Mouse (Mus musculus): ENCODE data around the gene Zfp986.
"Not testable (repeated sequence)": the region's sequence is repeated elsewhere in the genome, so short reads cannot be mapped to it uniquely, and the experiment has no call there.

The Zfp986 gene

DNA sequence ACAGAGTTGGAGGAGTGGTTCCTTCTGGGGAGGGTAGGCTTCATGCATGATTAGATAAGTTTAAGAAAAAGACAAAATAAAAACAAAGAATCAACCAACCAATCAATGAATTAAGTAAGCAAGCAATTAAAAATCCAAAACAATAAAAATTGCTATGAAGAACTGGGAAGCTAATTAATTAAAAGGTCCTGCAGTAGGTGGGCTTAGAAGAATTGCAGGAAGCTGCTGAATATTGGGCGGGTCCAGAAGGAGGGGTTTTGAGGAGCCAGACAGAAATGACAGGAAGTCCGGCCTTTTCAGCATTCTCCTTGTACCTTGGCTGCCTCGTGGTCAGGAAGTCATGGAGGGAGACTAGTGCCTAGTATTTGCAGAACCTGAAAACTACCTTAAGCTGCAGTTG, at the start of gene Zfp986:
Gene Zfp986, plus strand, starts transcription at position 301 of the 400 bp plus-strand sequence.
- DNase-seq: not testable (repeated sequence)

DNA sequence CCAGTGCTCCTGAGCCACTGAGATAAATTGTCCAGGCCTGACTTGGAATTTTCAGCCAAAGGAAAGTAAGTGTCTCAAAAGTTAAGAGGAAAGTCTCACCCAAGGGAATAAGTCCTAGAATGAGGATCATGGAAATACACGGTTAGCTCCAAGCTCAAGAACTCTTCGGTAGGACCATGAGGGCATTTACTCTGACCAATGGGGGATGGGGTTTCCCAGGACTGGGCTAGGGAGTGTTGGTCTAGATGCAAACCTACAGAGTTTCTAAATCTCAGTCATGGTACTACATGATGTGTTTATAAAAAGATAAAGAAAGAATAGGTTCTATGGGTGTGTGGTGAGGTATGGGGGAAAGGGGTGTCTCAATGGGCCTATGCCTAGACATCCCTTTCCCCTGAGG, 48.6 kb upstream of the Zfp986 start:
- not testable (repeated sequence) for DNase-seq

DNA sequence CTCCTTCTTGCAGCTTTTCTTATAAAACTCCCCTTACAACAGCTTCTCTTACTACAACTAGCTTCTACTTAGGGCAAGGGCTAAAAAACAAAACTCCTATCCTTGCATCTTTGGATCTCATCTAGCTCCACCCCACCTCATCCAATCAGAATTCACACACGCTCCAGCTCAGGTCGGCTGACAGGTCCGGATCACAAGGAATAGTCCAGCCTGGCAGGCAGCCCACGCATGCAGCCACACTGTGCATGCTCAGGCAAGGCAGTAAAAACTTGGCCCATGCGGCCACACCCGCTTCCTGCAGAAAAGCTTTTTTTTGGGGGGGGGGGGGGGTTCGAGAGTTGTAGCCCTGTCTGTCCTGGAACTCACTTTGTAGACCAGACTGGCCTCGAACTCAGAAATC, 43.0 kb upstream of the Zfp986 start:
- not testable (repeated sequence) for DNase-seq

DNA sequence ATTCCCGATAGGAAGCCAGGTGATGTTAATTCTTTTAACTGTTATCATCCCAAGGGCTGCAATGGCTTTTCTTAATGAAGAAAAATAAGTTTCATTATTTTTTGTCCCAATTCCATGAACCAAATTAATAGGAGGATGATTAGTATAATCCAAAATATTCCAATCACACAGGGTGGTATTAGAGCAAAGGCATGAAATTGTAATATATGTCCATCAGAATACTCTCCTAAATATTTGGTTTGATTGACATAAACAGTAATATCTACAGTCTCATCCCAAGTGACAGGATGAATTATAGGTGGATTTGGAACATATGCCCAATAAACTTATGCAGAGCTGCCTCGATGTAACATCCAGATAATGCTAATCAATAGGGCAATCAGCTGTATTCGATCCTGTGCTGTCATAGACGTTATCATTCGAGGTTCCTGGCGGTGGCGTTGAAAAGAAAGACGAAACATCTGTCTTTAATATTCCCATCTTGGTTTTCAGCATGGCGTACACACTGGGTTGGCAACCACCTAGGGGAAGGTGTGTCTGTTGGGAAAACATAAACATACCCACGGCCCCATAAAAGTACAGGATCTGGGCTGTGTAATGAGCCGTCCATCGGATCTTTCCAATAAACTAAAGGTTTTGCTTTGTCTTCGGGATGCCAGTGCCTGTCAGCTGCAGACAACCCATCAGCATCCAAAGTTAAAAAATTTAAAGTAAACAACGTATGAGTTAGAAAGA, 37.1 kb upstream of the Zfp986 start:
- not testable (repeated sequence) for DNase-seq

DNA sequence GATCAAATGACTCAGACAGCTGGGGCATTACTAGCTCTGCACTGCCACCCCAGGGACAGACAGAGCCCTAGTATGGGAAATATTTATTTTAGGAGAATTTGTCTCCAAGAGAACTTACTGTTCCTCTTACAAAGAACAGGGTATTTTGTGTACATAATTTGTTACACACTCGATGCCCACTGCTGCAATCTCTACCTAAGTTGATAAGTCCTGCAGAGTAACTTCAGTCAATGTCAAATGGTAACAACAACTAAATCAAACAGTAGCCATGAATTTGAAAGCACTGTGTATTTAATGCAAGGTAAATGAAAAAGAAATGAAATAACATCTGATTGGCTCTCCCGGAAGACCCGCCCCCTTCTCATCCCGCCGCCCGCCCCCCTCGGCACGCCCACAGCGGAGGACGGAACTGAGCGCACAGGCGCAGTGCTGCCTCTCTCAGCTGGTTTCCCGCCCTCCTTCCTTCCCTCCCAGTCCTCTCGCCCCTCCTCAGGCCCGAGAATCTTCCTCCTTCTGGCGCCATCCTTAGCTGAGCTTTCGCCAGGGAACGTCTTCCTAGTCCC, 32.2 kb upstream of the Zfp986 start:
- not testable (repeated sequence) for DNase-seq

DNA sequence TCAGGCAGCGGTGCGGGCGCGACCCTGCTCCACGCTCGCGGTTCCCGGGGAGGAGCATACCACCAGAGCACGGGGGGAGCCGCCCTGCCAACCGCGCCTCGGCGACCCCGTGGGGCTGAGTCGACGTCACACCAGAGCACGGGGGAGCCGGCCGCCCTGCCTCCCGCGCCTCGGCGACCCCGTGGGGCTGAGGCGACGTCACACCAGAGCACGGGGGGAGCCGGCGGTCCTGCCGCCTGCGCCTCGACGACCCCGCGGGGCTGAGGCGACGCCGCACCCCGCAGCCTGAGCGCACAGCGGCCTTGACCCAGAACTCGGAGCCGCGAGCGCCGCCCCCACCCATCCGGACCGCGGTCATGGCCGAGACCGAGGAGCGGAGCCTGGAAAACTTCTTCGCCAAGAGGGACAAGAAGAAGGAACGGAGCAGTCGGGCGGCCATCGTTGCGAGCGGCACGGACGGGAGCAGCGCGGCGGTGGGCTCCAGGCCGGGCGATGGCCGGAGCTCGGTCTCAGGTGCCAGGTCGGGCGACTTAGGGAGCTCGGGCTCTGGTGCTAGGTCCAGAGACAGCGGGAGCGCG, 31.6 kb upstream of the Zfp986 start:
- peak; percentile 12 for DNase-seq

DNA sequence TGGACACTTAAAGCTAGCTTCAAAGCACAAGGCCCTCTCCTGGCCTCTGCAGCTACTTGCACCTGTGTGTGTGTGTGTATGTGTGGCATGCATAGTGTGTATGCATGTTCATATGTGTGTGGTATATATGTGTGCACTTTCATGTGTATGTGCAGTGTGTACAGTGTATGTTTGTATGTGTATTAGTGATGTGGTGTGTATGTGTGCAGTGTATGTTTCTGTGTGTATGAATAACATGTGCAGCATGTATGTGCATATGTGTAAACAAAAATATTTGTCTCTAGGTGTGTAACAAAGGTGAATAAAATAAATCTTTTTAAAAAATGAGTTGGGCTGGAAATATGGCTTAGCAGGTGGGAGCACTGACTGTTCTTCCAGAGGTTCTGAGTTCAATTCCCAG, 21.8 kb upstream of the Zfp986 start:
- DNase-seq: not testable (repeated sequence)

DNA sequence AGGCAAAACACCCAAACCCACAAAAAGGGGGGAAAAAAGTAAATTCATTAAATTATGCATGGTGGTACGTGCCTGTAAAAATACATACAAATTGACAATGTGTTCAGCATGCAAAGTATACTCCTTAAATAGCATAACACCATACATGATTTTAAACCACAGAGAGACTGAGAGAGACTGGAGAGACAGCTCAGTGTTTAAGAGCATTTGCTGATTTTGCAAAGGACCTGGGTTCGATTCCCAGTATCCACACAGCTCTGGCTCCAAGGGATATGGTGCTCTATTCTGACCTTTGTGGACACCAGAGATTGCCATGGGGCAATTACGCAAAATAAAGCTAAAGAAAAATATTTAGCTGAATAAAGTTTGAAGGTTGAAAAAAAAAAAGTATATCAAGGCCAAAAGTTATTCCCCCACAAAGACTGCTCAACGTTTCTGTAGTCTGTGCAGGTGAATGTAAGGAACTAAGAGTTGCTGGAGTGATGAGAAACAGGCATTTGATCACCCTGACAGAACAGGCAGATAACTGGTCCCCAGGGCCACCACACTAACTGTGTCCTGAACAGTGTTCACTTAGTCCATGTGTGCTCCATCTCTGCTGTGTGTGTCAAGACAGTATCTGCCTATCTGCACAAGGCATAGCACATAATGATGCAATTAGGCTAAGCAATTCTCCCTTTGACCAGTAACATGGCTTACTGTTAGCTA, 20.3 kb upstream of the Zfp986 start:
- DNase-seq: not testable (repeated sequence)

DNA sequence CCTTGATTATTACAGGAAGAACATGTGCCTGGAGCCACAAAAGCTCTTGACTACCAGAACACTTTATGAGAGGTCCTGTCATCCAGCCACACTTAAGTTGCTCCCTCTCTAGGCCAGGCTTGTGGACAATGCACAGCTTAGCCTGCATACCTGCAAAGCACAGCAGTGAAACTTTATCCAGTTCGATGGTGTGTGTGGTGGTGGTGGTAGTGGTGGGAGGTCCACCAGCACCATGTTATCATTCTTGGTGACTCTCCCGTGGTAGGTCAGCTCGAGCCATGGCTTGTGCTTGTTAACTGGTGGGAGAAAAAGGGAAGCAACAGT, 19.7 kb upstream of the Zfp986 start:
- not testable (repeated sequence) for DNase-seq

DNA sequence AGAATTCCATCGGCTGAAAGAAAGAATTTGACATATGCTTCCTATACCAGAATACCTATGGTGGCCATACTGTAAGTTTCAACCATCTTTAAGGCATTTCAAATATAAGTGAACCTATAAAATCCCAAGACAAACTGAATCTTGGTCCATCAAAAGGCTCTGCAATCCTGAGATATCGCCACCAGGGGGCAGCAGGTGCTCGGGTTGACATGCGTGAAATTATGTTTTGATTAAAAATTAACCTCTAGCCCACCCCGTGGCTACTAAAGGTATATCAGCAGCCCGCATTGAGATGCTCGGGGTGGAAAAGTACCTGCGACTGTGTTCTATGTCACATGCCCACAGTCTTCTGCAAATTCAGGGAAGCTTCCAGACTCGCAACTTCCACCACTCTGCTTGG, 17.2 kb upstream of the Zfp986 start:
- not testable (repeated sequence) for DNase-seq

DNA sequence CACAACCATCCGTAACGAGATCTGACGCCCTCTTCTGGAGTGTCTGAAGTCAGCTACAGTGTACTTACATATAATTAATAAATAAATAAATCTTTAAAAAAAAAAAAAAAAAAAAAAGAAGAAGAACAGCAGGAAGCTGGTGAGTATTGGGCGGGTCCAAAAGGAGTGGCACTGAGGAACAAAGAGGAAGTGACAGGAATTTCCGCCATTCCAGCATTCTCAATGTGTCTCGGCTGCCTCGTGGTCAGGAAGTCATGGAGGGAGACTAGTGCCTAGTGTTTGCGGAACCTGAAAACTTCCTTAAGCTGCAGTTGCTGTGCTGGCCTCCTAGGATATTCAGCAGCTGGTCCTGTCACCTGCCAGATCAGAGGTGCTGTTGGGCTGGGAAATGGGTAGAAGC, 4.7 kb upstream of the Zfp986 start:
- DNase-seq: not testable (repeated sequence)

Data from kidney, postnatal 14 days (tissue).